Mouse (Mus musculus): Measurements from ENCODE around the gene Kirrel3.

DNA sequence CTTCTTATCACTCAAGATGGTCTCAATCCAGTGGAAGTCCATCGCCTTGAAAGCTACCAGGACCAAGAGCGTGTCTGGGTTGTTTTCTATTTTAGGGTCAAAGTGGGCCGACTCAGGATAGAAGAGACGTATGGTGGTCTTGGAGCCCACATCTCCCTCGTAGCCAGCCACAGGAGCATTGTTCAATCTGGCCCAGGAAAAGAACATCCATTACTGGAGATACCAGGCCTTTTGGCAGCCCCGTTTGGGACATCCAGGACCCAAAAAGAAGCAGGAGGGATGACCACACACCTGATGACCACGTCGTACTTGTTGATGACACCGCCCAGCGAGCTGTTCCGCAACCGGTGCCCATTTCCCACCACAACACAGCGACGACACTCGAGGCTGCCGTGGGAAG lies 567.4 kb downstream of the Kirrel3 start:
- TF ChIP-seq EP300 (IDR thresholded peaks at IDR 0.05) (no peak), CTCF (IDR thresholded peaks at IDR 0.05) (no peak)

All from lung, postnatal 0 days (tissue).